Mouse (Mus musculus) mouse trophoblast stem cell (cell line): Measurements from ENCODE around the gene 2410004P03Rik.

Experiments
- in situ Hi-C, 2 experiments: fragments of 300-500 bp; cut with MseI, MboI; formaldehyde crosslinking; loops; 2 replicates in 1 of 2; 3 replicates in 1 of 2; pipeline ENCODE4 v1.15.1; 2025

Gene 2410004P03Rik

GRCm38 (mm10) chr12:17024554-17025110, 13.1 kb upstream of the 2410004P03Rik start:
- in situ Hi-C loops: loop anchor here in 1 of 2 experiments (25.0 kb wide), 1 partner anchor 212 kb away; the partner anchor contains the start of genes E2f6 and Greb1

- in situ Hi-C loops: loop anchor here in 1 of 2 experiments (25.0 kb wide), 1 partner anchor 210 kb away; the partner anchor contains the start of genes E2f6 and Greb1
Measured at GRCm38 (mm10) chr12:17022145-17022544, 10.6 kb upstream of the 2410004P03Rik start.

- in situ Hi-C loops: loop anchor here in 1 of 2 experiments (25.0 kb wide), 1 partner anchor 209 kb away; the partner anchor contains the start of genes E2f6 and Greb1
Measured at GRCm38 (mm10) chr12:17021125-17021524, 9.6 kb upstream of the 2410004P03Rik start.

DNA sequence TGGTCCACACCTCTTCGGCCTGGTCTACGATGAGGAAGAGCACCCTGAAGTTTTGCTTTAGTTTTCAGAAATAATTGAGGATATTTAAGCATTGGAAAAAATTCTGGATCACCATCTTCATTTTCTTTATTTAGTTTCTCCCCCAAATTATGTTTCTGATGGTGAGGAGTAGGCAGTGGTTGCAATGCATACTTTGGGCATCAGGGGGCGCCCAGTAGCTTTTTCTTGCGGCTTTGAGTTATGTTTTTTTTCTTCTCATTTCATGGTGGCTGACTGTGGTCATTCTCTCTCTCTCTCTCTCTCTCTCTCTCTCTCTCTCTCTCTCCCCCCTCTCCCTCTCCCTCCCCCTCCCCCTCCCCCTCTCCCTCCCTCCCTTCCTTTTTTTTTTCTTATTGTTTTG, 6.9 kb upstream of the 2410004P03Rik start:
- in situ Hi-C loops: loop anchor here (5.0 to 25.0 kb wide), 2 partner anchors 206 to 239 kb away; partner anchors contain the start of genes E2f6 (in 1 of the 2) and Greb1 (in 1 of the 2)

GRCm38 (mm10) chr12:17015711-17016110, 4.2 kb upstream of the 2410004P03Rik start:
- in situ Hi-C loops: loop anchor here (5.0 to 25.0 kb wide), 2 partner anchors 203 to 242 kb away; partner anchors contain the start of genes E2f6 (in 1 of the 2) and Greb1 (in 1 of the 2)

GRCm38 (mm10) chr12:17012067-17012899, 756 bp upstream of the 2410004P03Rik start:
- in situ Hi-C loops: loop anchor here in 1 of 2 experiments (25.0 kb wide), 1 partner anchor 200 kb away; the partner anchor contains the start of genes E2f6 and Greb1

- in situ Hi-C loops: loop anchor here (10.0 to 25.0 kb wide), 2 partner anchors 197 to 205 kb away; partner anchors contain the start of genes Greb1 (in 2 of the 2) and E2f6 (in 1 of the 2)
Measured at GRCm38 (mm10) chr12:17009466-17009865, 2.1 kb downstream of the 2410004P03Rik start.

- in situ Hi-C loops: loop anchor here (10.0 to 25.0 kb wide), 2 partner anchors 189 to 196 kb away; partner anchors contain the start of genes Greb1 (in 2 of the 2) and E2f6 (in 1 of the 2)
Measured at GRCm38 (mm10) chr12:17001211-17001610, 10.3 kb downstream of the 2410004P03Rik start.

DNA sequence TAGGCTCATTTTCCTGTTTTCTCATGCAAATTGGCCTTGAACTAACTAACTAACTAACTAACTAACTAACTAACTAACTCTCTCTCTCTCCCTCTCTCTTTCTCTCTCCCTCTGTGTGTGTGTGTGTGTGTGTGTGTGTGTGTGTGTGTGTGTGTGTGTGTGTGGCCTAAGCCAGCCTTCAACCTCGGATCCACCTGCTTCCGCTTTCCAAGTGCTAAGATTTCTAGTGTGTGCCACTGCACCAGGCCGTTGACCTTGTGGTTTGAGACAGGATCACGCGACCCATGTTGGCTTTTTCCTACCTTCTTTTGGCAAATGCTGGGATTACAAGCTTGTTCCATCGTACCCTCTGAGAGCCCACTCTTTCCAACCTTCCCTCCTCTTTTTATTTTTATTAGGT, 10.9 kb downstream of the 2410004P03Rik start:
- in situ Hi-C loops: loop anchor here (10.0 to 25.0 kb wide), 2 partner anchors 188 to 196 kb away; partner anchors contain the start of genes Greb1 (in 2 of the 2) and E2f6 (in 1 of the 2)

GRCm38 (mm10) chr12:16999739-17000497, 11.6 kb downstream of the 2410004P03Rik start, which contains the start of gene Pqlc3:
TSS of gene Pqlc3 (minus strand) at chr12:17000408.
- in situ Hi-C loops: loop anchor here (10.0 to 25.0 kb wide), 2 partner anchors 188 to 195 kb away; partner anchors contain the start of genes Greb1 (in 2 of the 2) and E2f6 (in 1 of the 2)

DNA sequence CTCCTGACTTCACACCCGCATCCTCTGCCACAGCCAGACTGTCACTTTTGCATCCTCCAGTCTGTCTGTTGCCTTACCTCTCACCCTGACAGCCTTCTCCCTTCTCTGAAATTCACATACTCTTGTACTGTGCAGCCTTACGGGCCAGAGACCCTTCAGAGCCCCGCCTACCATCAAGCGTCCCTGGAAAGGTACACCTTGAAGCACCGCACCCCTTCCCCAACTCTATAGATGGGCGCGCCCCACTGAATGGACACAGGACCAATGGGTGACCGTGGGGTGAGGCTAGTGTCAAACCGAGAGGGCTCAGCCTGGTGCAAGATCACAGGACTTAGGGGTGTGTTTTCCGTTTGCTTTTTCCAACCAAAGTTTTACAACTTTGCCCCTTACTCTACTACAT, 12.4 kb downstream of the 2410004P03Rik start:
- in situ Hi-C loops: no loop called here

GRCm38 (mm10) chr12:16996886-16997462, 14.6 kb downstream of the 2410004P03Rik start:
- in situ Hi-C loops: no loop called here

- in situ Hi-C loops: no loop called here
Measured at GRCm38 (mm10) chr12:16996281-16996680, 15.2 kb downstream of the 2410004P03Rik start.

- in situ Hi-C loops: no loop called here
Measured at GRCm38 (mm10) chr12:16994291-16994690, 17.2 kb downstream of the 2410004P03Rik start.

- in situ Hi-C loops: no loop called here
Measured at GRCm38 (mm10) chr12:16992355-16992754, 19.2 kb downstream of the 2410004P03Rik start.

DNA sequence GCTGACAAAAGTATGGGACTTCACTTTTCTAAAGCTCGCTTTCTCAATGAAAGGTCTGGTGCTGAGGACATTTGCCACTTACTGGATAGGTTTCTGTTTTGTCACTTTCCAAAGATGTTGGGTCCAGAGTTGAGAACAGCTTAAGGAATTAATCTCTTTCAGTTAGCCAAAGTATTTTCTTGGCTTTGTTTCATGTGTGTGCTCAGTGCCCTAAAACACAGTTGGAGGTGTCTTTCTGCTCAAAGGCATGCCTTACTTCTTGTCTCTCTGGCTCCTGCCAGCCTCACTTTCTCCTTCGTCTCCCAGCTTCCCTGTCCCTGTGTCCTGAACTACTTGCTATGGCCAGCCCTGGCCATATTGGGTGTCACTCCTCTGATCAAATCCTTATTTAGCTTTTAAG, 20.2 kb downstream of the 2410004P03Rik start:
- in situ Hi-C loops: no loop called here

DNA sequence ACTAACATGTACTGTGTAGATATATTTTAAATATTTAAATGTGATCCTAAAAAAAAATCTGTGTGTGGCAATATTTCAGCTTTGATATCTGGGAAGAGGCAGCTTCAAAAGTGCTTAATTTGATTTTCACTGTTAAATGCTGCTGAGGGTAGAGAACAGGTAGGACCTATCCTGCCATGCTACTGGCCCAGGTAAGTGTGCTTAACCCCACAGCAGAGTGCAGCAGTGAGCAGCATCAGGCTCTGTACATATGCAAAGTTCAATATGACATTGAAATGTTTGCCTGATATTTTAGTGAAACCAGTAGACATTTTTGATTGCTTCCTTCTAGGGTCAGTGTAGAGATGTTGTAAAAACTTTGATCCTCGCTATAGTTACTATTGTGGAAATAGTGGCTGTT, 25.7 kb downstream of the 2410004P03Rik start:
- in situ Hi-C loops: no loop called here

GRCm38 (mm10) chr12:16977120-16977519, 34.4 kb downstream of the 2410004P03Rik start:
- in situ Hi-C loops: no loop called here

DNA sequence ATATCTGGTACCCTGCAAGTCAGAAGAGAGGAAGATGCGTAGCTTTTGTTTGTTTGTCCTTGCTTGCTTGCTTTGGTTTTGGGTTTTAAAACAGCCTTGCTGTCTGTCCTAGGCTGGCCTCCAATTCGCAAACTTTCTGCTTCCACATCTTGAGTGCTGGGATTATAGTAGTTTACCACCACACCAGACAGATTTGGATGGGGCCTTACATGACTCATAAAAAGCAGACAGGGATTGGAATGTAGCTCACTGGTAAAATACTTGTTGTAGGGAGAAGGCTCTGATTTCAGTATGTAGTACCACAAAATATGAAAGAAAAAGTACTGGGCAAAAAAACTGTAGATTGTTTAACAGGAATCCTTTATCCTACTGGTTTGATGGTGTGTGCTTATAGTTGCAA, 44.7 kb downstream of the 2410004P03Rik start:
- in situ Hi-C loops: no loop called here

GRCm38 (mm10) chr12:16963354-16963753, 48.2 kb downstream of the 2410004P03Rik start:
- in situ Hi-C loops: no loop called here

DNA sequence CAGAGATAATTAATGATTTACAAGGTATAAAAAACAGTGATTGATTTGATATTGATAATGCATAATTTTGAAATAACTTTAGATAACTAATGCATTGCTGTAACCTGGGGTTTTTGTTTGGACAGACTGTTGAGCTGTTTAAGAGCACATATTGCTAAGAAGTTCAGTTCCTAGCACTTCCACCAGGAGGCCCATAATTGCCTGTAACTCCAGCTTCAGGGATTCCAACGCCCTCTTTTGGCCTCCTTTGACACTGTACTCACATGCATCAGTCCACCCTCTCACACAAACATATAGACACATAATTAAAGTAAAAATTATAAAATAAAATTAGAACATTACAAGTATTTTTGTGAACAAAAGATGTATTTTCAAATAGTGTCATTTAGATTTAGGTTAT, 52.7 kb downstream of the 2410004P03Rik start:
- in situ Hi-C loops: no loop called here
